Mouse (Mus musculus): ENCODE data around the gene Tax1bp3. TPM values are rescaled to one million over a fixed set of nuclear protein-coding genes. Genes with fewer than 3 reads are reported as not detected.

Gene Tax1bp3
- polyA plus RNA-seq, 1 experiment from 2014 or later, result 193 TPM

DNA sequence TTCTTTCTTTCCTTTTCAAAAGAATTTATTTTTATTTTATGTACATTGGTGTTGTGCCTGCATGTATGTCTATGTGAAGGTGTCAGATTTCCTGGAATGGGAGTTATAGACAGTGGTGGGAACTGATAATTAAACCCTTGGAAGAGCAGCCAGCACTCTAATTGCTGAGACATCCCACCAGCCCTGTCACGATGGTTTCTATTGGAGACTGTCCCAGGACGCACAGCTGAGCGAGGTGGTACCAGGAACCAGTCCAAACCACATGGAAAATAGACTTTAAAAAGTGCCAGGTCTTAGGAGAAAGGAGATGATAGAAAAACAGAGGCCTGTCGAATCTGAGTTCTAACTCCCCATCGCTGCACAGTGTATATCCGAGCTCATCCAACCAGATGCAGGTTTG is 21.8 kb upstream of the Tax1bp3 start:
- 84% methylated on average over 6 of the region's 6 CpGs for WGBS
- no peak overlapping the region for H3K4me2 ChIP-seq (replicated peaks)
- ATAC-seq, result no peak
- H3K4me1 ChIP-seq (replicated peaks), result peaks cover 1% of the 10 kb centered on the region
- H3K9me3 ChIP-seq, result no peaks in the 10 kb centered on the region
- H3K36me3 ChIP-seq, result no peaks in the 10 kb centered on the region
- no peak overlapping the region for H3K9ac ChIP-seq (replicated peaks)
- H3K4me3 ChIP-seq (replicated peaks), result no peak overlapping the region
- H3K27me3 ChIP-seq, result peaks cover 19% of the 10 kb centered on the region
- no peak overlapping the region for H3K27ac ChIP-seq

DNA sequence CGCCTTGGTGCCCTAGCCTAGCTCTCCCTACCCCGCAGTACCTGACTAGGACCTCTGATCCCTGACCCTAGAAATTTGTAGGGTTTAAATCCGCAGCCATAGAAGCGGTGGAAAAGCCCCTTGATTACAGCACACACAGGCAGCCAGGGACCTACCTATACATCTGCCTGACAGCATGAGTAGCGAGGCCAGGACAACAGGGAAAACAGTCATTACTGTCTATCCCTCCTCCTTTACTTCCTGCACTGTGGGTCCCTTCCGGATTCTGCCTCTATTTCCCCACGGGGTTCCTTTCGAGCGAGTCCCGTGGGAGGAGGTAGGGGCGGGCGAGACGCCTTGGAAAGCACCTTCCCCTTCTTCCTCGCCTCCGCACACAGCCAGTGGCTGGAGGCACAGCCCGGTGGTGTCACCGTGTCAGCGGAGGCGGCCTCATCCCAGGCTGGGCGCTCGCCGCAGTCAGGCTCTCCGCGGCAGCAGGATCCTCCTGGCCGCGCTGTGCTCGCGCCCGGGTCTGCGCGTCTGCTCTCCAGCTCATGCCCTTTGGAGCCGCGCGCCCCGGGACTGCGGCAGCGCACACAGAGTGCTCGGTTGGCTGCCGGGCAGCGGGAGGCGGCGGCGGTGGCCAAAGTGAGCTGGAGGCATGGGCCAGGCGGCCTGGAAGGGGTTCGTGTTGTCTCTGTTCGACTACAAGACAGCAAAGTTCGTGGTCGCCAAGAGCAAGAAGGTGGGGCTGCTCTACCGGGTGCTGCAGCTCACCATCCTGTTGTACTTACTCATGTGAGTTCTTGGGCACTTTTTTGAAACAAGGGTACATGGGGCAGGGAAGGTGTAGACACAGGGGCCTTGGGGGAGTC is 16.7 kb upstream of the Tax1bp3 start, which contains the start of gene P2rx5:
P2rx5 (plus strand) TSS at position 465 of the 854 bp plus-strand sequence.
- Histone ChIP-seq H3K9ac (replicated peaks) (peak within 1 kb of the TSS; percentile 60), H3K27me3 (peaks cover 36% of the 10 kb centered on the region), H3K4me2 (replicated peaks) (peak within 1 kb of the TSS; percentile 71), H3K27ac (no peak within 1 kb of the TSS), H3K9me3 (no peaks in the 10 kb centered on the region), H3K4me1 (replicated peaks) (peaks cover 11% of the 10 kb centered on the region), H3K36me3 (no peaks in the 10 kb centered on the region), H3K4me3 (replicated peaks) (peak within 1 kb of the TSS; percentile 43)
- peak; percentile 60 for ATAC-seq
- WGBS, result 3% methylated on average over 49 of the region's 49 CpGs

DNA sequence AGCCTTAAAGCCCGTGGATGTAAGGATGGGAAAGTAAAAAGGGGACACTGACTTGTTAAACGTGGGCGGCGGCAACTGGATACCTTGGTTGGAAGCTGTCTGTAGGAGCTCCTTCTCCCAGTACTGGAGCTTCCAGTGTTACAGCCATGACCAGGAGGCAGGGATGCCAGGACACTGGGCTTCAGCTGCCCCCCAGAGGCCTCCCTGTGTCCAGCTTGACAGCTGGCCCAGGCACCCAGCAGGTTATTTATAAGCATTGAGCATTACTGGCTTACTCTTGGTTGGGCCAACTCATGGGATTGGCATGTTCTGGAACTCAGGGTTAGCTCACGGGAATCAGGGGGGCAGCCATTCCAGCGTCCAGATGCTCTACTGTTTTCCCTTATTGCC is 16.1 kb upstream of the Tax1bp3 start:
- Histone ChIP-seq H3K4me2 (replicated peaks) (peak overlapping the region; percentile 71), H3K27me3 (peaks cover 36% of the 10 kb centered on the region), H3K4me3 (replicated peaks) (peak overlapping the region; percentile 43), H3K36me3 (no peaks in the 10 kb centered on the region), H3K4me1 (replicated peaks) (peaks cover 11% of the 10 kb centered on the region), H3K9me3 (no peaks in the 10 kb centered on the region), H3K9ac (replicated peaks) (no peak overlapping the region), H3K27ac (no peak overlapping the region)
- no peak for ATAC-seq
- WGBS, result 29% methylated on average over 6 of the region's 6 CpGs

DNA sequence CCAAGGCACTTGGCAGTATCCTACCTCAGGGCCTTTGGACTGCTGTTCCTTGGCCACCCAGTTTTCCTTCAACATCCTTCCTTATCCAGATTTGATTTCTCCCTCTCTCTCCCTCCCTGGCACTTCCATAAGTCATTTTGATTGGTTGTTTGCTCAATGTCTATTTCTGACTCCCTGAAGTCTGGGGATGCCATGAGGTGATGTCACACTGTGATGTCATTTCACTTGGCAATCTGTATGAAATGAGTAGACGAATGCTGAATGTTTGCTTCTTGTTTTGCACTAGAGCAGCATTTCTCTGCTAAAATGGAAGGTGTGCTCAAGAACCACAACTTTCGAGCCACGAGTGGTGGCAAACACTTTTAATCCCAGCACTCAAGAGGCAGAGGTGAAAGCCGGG is 15.3 kb upstream of the Tax1bp3 start:
- Histone ChIP-seq H3K36me3 (no peaks in the 10 kb centered on the region), H3K27me3 (peaks cover 36% of the 10 kb centered on the region), H3K4me2 (replicated peaks) (no peak overlapping the region), H3K9ac (replicated peaks) (no peak overlapping the region), H3K4me1 (replicated peaks) (peaks cover 11% of the 10 kb centered on the region), H3K9me3 (no peaks in the 10 kb centered on the region), H3K27ac (no peak overlapping the region), H3K4me3 (replicated peaks) (no peak overlapping the region)
- WGBS, result 89% methylated on average over 4 of the region's 4 CpGs
- no peak for ATAC-seq

DNA sequence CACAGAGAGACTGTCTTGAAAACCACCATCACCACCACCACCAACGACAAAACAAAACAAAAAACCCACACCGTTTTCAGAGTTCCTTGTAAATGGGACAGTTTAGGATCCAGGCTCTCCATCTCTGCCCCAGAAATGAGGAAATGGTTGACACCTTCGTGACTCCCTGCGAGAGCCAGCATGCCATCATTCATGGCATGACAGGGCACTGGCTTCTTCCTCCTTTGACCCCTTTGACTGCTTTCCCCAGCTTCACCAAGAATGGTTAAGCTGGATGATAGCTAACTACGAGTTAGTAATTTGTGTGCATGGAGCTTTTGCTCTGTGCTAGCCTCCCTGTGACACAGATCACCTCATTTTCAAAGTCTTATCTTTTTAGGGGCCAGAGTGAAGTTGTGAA is 14.6 kb upstream of the Tax1bp3 start:
- Histone ChIP-seq H3K36me3 (no peaks in the 10 kb centered on the region), H3K4me3 (replicated peaks) (no peak overlapping the region), H3K27me3 (peaks cover 36% of the 10 kb centered on the region), H3K4me1 (replicated peaks) (peaks cover 11% of the 10 kb centered on the region), H3K27ac (no peak overlapping the region), H3K9ac (replicated peaks) (no peak overlapping the region), H3K9me3 (no peaks in the 10 kb centered on the region), H3K4me2 (replicated peaks) (no peak overlapping the region)
- ATAC-seq, result no peak
- WGBS, result 83% methylated on average over 5 of the region's 5 CpGs

DNA sequence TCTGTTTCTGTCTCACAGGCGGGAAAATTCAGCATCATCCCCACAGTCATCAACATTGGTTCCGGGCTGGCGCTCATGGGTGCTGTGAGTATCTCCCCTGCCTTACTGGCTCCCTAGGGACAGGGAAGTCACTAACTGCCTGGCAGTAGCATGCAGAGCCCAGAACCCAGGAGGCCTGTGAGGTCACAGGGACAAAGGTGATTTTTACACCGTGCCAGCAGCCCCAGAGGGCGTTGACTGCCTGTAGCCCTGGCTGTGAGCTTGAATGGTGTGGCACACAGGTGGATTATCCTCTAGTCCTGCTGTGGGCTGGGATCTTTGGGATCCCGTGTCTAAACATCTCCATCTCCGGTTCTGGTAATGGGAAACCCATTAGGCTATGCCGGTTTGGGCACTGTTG is 8.8 kb upstream of the Tax1bp3 start:
- H3K9me3 ChIP-seq, result no peaks in the 10 kb centered on the region
- peaks cover 19% of the 10 kb centered on the region for H3K36me3 ChIP-seq
- no peak overlapping the region for H3K4me3 ChIP-seq (replicated peaks)
- no peaks in the 10 kb centered on the region for H3K27me3 ChIP-seq
- no peak overlapping the region for H3K27ac ChIP-seq
- 86% methylated on average over 8 of the region's 8 CpGs for WGBS
- no peak for ATAC-seq
- H3K4me1 ChIP-seq (replicated peaks), result no peaks in the 10 kb centered on the region
- H3K4me2 ChIP-seq (replicated peaks), result no peak overlapping the region
- H3K9ac ChIP-seq (replicated peaks), result no peak overlapping the region

DNA sequence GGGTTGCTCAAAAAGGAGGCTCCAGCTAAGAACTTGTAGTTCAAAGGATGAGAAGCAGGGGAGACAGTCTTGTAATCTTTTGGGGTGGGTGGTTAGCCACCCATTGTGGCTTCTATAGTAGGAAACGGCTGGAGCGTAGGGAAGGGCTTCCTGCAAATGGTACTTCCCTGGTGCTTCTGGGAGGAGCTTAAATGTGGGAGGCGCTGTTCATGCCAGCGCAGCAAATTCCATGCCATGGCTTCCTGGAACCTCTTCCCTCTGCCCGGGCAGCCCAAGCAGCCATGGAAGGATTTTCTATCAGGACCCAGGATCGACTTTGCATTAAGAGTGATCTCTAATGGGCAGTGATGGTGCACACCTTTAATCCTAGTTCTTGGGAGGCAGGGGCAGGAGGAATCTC is 8.3 kb upstream of the Tax1bp3 start:
- Histone ChIP-seq H3K9ac (replicated peaks) (no peak overlapping the region), H3K9me3 (no peaks in the 10 kb centered on the region), H3K4me1 (replicated peaks) (no peaks in the 10 kb centered on the region), H3K4me3 (replicated peaks) (no peak overlapping the region), H3K36me3 (peaks cover 24% of the 10 kb centered on the region), H3K27me3 (no peaks in the 10 kb centered on the region), H3K27ac (no peak overlapping the region), H3K4me2 (replicated peaks) (no peak overlapping the region)
- 81% methylated on average over 6 of the region's 6 CpGs for WGBS
- no peak for ATAC-seq

DNA sequence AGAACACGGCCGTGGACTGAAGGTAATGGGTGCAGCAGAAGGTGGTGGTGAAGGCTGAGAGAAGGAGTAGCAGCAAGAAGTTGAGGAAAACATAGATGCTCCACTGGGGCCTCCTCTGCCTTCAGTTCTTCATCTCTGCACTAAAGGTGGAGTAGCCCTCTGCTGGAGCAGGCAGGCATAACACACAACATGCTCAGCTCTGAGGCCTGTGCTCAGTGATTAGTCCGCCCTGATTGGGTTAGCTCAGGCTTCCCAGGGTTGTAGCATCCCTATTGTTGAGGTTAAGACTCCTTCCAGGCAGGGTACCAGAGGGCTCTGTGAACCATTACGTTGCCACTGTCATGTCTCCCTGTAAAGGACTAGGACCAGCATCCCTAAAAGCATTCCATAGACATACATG is 7.7 kb upstream of the Tax1bp3 start:
- Histone ChIP-seq H3K4me2 (replicated peaks) (no peak overlapping the region), H3K9me3 (no peaks in the 10 kb centered on the region), H3K4me3 (replicated peaks) (no peak overlapping the region), H3K9ac (replicated peaks) (no peak overlapping the region), H3K36me3 (peaks cover 31% of the 10 kb centered on the region), H3K27me3 (no peaks in the 10 kb centered on the region), H3K27ac (no peak overlapping the region), H3K4me1 (replicated peaks) (no peaks in the 10 kb centered on the region; the same call in 1 of the 2 replicates)
- 40% methylated on average over 4 of the region's 4 CpGs for WGBS
- peak; percentile 59 for ATAC-seq

DNA sequence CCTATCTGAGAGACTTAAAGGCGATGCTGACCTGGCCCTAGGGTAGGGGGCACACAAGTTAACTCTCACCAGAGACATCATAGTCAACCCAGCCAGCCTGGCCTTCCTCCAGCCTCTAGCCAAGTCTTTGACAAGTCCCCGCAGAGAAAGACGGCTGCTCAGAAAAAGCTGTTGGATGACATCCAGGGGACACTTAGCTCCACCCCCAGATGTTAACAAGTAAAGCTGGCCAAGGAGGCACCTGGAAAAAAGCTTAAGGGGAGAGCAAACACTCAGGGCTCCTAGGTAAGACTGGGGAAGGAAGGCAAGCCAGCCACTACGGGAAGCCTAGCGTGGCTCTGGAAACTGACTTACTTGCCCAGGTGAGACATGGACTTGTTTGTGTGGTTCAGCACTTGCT is 4.7 kb upstream of the Tax1bp3 start:
- H3K27me3 ChIP-seq, result no peaks in the 10 kb centered on the region
- H3K9ac ChIP-seq (replicated peaks), result no peak overlapping the region
- no peaks in the 10 kb centered on the region for H3K9me3 ChIP-seq
- no peak overlapping the region for H3K27ac ChIP-seq
- peaks cover 35% of the 10 kb centered on the region for H3K36me3 ChIP-seq
- WGBS, result 74% methylated on average over 5 of the region's 5 CpGs
- ATAC-seq, result no peak
- H3K4me3 ChIP-seq (replicated peaks), result no peak overlapping the region
- no peak overlapping the region for H3K4me2 ChIP-seq (replicated peaks)
- H3K4me1 ChIP-seq (replicated peaks), result peaks cover 18% of the 10 kb centered on the region

DNA sequence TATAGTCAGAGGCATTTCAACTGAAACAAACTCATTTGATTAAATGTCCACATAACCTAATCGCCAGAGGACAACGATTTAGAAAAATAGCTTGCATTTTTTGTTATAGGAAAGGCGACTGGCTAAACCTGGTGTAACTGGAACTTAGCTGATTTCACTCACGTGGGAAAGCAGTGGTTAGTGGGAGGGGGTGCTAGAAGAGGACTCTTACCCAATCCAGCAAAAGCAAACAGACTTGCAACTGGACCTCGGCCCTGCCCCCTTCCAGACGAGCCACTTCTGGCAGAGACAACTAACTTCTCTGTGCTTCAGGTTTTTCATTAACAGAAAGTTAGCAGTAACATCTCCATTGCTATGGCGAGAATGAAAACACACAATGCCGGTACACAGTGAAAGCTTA is 1.3 kb upstream of the Tax1bp3 start:
- Histone ChIP-seq H3K4me3 (replicated peaks) (peak overlapping the region; percentile 96), H3K27ac (no peak overlapping the region), H3K9ac (replicated peaks) (peak overlapping the region; percentile 95), H3K27me3 (no peaks in the 10 kb centered on the region), H3K4me2 (replicated peaks) (peak overlapping the region; percentile 81), H3K9me3 (no peaks in the 10 kb centered on the region), H3K4me1 (replicated peaks) (peaks cover 42% of the 10 kb centered on the region), H3K36me3 (peaks cover 39% of the 10 kb centered on the region)
- WGBS, result 55% methylated on average over 8 of the region's 8 CpGs
- ATAC-seq, result no peak

DNA sequence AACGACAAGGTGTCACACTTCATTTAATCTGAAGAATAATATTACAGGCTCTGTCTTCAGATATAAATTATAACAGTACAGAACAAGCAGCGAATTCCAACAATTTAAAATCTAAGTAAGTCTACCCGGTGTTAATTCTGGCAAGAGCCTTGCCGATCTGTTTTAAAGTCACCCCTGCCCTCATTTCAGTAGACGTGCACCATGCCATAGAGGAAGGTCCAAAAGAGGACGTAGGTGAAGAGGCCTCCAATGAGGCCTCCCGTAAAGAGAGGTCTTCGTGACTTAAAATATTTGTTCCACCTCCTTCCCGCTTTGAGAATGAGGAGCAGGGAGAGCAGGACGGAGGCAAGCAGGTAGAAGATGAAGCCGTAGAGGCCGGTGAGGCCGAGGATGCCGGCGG is 697 bp upstream of the Tax1bp3 start:
- H3K36me3 ChIP-seq, result peaks cover 37% of the 10 kb centered on the region
- peak overlapping the region; percentile 81 for H3K4me2 ChIP-seq (replicated peaks)
- H3K4me3 ChIP-seq (replicated peaks), result peak overlapping the region; percentile 96
- no peaks in the 10 kb centered on the region for H3K9me3 ChIP-seq
- peak overlapping the region; percentile 95 for H3K9ac ChIP-seq (replicated peaks)
- no peaks in the 10 kb centered on the region for H3K27me3 ChIP-seq
- peaks cover 42% of the 10 kb centered on the region for H3K4me1 ChIP-seq (replicated peaks)
- H3K27ac ChIP-seq, result peak overlapping the region; percentile 86
- no peak for ATAC-seq
- WGBS, result 2% methylated on average over 14 of the region's 15 CpGs

DNA sequence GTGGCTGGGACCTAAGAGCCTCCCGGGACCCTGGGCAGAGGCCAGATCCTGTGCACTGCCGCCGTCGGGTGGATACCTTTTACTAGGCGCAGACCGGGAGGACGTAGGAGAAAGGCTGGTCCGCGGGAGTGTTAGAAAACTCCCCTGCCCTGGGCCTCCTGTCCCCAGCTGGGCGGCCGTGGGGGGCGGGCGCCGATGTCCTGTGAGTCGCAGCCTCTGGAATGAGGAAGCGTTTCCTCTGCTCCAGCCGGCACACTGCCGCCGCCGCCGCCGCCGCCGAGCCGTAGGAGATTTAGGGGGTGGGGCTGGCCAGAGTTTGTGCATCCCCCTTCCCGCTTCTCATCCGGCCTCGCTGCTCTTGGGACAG is 609 bp downstream of the Tax1bp3 start:
- Histone ChIP-seq H3K27me3 (no peaks in the 10 kb centered on the region), H3K4me3 (replicated peaks) (peak overlapping the region; percentile 96), H3K36me3 (peaks cover 28% of the 10 kb centered on the region), H3K4me1 (replicated peaks) (peaks cover 42% of the 10 kb centered on the region), H3K9me3 (no peaks in the 10 kb centered on the region), H3K9ac (replicated peaks) (peak overlapping the region; percentile 92), H3K27ac (peak overlapping the region; percentile 88), H3K4me2 (replicated peaks) (peak overlapping the region; percentile 69)
- WGBS, result under 1% methylated on average over 28 of the region's 28 CpGs
- ATAC-seq, result no peak

DNA sequence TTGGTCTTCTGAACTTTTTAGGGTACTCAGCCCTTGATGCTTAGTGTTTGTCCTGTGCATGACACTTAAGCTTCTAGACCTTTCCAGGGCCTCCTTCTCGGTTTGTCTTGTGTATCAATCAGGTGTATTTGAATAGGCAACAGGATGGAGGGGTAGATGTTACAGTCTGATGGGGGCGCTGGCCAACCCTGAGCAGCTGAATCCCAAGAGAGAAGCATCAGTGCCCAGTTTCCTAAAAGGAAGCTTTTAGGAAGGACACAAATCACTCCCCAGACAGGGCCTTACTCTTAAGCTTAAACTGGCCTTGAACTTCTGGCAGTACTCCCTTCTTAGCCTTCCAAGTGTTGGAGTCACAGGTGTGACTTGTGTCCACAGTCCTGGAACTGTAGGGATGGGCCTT is 1.0 kb downstream of the Tax1bp3 start:
- Histone ChIP-seq H3K4me2 (replicated peaks) (peak overlapping the region; percentile 69), H3K27me3 (no peaks in the 10 kb centered on the region), H3K9ac (replicated peaks) (peak overlapping the region; percentile 92), H3K4me1 (replicated peaks) (peaks cover 42% of the 10 kb centered on the region), H3K4me3 (replicated peaks) (peak overlapping the region; percentile 96), H3K27ac (peak overlapping the region; percentile 88), H3K36me3 (peaks cover 30% of the 10 kb centered on the region), H3K9me3 (no peaks in the 10 kb centered on the region)
- WGBS, result 0% methylated on average over 2 of the region's 2 CpGs
- no peak for ATAC-seq

Measured in midbrain, embryonic 13.5 days (tissue).